Mouse (Mus musculus) thymus, adult 2 months (tissue): ENCODE results near the gene Crabp2.

ENCODE experiments used
- CTCF ChIP-seq: fragments of 200-500 bp; IDR thresholded peaks from 2 replicates; pipeline ENCODE4 v1.5.1; 2012; ENCODE audit warnings: mild to moderate bottlenecking, control low read depth, low read length, moderate library complexity, borderline replicate concordance; ENCODE audit not compliant: control insufficient read depth, poor library complexity, insufficient read depth; ENCODE audit errors: extremely low read depth
- POLR2A ChIP-seq: fragments of 200-500 bp; IDR thresholded peaks from 2 replicates; pipeline ENCODE4 v1.6.1; 2012; ENCODE audit warnings: mild to moderate bottlenecking, low read length, control low read depth, moderate library complexity; ENCODE audit not compliant: control insufficient read depth, poor library complexity, insufficient read depth; ENCODE audit errors: extremely low read depth

- TF ChIP-seq POLR2A = no peak
- no peak for TF ChIP-seq CTCF
Measured at GRCm38 (mm10) chr3:87952440-87952839, 4.0 kb downstream of the Crabp2 start.
